Mouse (Mus musculus): ENCODE results near the gene Mylk3.

Mylk3 gene

GRCm38 (mm10) chr8:85380824-85381209 lies 5.3 kb downstream of the Mylk3 start:
- DNase-seq = peak in 1 of 2 experiments; percentile 14

DNA sequence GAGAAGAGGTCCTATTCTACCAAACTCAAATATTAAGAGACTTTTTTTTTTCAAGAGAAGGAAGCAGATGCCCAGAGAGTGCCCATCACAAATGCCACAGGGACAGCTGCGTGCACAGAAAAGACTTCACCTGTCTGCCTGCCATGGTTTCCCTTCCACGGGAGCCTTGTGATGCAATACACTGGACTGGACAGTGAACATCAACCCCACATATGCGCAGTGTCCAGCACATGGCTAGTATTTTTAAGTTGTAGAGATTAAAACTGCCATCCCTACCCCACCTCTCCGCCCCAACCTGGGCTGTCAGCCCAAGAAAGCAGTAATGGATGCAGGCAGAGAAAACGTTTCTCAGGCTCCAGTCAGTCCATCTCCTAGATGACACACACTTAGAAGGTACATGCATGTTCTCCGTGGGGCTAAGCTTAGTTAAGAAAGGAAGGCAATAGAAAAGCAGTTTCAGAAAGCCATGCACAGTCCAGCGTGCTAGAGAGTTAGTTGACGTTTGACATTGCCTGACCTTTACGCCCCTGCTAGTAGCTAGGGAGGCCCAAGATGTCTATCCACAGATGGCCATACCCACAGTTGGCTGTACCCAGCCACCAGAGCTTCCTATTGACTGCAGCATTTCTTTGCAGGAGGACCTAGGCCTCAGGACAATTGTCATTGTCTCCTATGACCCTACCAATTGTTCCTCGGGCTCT lies 5.9 kb downstream of the Mylk3 start:
- no peak for DNase-seq

GRCm38 (mm10) chr8:85379142-85379781 lies 6.9 kb downstream of the Mylk3 start:
- DNase-seq = no peak

- DNase-seq = peak in 1 of 2 experiments; percentile 9
Observed at GRCm38 (mm10) chr8:85376516-85376915, 9.6 kb downstream of the Mylk3 start.

GRCm38 (mm10) chr8:85374286-85374685 lies 11.9 kb downstream of the Mylk3 start:
- no peak for DNase-seq

- no peak for DNase-seq
Observed at GRCm38 (mm10) chr8:85373435-85374039, 12.6 kb downstream of the Mylk3 start.

DNA sequence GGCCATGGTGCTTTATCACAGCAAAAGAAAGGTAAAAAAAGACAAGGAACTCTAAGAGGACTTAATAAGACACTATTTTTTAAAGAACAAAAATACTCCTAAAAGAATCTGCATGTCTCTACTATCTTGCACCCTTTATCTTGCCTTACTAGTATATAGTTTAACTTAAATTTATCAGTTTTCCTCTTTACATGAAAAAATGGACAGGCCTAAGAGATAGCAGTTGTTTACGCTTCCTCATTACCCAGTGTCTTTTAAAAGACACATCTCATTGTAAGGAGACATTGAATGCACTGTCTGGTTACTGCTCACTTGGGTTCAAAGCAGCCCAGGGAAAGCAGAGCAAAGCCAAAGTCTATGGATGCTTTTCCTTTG lies 13.7 kb downstream of the Mylk3 start:
- DNase-seq = no peak

- DNase-seq = no peak
Observed at GRCm38 (mm10) chr8:85371736-85372464, 14.2 kb downstream of the Mylk3 start.

GRCm38 (mm10) chr8:85365176-85365575 lies 21.0 kb downstream of the Mylk3 start:
- no peak for DNase-seq

DNA sequence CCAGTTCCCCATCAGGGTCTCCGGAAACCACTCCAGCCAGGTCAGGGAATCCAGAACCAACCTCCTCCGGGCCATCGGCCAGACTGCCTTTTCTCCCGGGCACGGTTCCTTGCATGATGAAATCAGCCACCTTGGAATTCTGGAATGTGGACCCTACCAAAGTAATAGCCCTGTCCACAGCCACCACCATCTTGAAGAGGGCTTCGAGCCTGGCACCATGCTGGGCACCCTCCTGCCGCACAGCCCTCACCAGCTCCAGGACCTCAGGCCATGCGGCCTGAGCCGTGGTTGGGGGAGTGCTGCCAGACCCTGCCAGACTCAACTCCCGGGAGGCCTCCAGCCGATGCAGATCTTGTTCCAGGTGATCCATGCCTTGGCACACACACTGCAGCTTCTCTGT lies 21.5 kb downstream of the Mylk3 start:
- peak; percentile 31 to 32 for DNase-seq

GRCm38 (mm10) chr8:85363406-85363805 lies 22.7 kb downstream of the Mylk3 start:
- DNase-seq = no peak

DNA sequence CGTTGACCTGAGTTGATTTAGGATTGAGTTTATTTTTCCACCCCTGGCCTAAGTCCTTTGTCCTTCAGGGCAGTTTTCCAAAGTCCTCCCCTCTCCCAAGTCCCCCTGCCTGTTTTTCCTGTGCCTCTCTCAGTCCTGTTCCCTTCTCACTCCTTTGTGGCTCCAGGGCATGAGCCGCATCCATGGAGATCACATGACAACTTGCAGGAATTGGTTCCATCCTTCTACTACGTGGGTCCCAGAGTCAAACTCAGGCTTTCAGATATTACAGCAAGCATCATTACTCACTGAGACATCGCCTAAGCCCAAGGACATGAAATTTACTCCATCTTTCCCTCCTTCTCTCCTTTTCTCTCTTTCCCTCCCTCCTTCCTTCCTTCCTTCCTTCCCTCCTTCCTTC lies 23.9 kb downstream of the Mylk3 start:
- DNase-seq = no peak

GRCm38 (mm10) chr8:85353287-85353686 lies 32.9 kb downstream of the Mylk3 start:
- DNase-seq = no peak

GRCm38 (mm10) chr8:85339871-85340573 lies 46.1 kb downstream of the Mylk3 start:
- DNase-seq = peak; percentile 62 to 64

- DNase-seq = no peak
Observed at GRCm38 (mm10) chr8:85337681-85338080, 48.5 kb downstream of the Mylk3 start.

- DNase-seq = no peak
Observed at GRCm38 (mm10) chr8:85336211-85336933, 49.8 kb downstream of the Mylk3 start.

DNA sequence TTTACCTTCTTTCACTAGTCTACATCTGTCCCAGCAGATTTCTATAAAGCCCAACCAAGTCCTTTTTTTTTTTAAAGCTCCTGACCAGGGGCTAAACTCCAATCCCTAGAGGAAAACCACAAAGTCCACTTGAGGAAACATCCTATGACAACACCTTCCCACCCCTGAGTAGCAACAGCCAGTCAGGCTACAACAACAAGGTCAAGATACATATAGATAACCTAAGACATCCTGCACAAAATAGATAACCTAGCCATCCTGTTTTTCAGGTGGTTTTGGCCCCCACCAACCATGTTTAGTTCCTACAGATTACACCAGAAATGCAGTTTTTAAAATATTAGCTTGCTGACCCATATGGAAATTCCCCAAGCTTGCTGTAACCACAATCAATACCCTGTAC lies 51.0 kb downstream of the Mylk3 start:
- DNase-seq = no peak

- DNase-seq = no peak
Observed at GRCm38 (mm10) chr8:85329506-85329905, 56.6 kb downstream of the Mylk3 start.

- no peak for DNase-seq
Observed at GRCm38 (mm10) chr8:85327036-85327435, 59.1 kb downstream of the Mylk3 start.

- DNase-seq = no peak
Observed at GRCm38 (mm10) chr8:85323084-85323483, 63.1 kb downstream of the Mylk3 start.

GRCm38 (mm10) chr8:85321981-85322380 lies 64.2 kb downstream of the Mylk3 start:
- no peak for DNase-seq

DNA sequence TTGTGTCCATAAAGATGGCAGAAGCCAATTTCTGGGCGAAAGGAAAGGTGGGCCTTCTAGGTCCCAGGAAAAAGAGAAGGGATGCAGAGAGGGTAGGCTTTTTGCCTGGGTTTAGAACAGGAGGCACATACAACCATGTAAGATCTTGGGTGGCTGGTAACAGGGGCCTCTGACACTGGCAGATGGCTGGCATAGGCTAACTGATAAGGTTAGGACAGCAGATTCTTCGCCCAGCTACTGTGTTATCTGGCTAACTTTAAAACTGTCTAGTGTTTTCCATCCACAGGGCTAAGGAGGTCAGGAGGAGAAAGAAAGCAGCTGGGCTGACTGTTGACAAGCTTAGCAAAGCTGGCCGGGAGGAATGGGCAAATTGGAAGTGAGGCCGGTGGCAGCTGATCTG lies 67.6 kb downstream of the Mylk3 start:
- no peak for DNase-seq

Measured in cerebellum, postnatal 10 days (tissue).